Mouse (Mus musculus) hindbrain, embryonic 15.5 days (tissue): ENCODE data around the gene B230217C12Rik. TPM values are rescaled to one million over a fixed set of nuclear protein-coding genes. Genes with fewer than 3 reads are reported as not detected.

Experiments used
- ATAC-seq: fragments of 200-750 bp; cut with Nextera tagmentation; 2 replicates; pipeline ENCODE4 v1.8.0; 2017; ENCODE audit warnings: low read depth, moderate number of reproducible peaks, moderate TSS enrichment; ENCODE audit not compliant: low FRiP score
- H3K27ac ChIP-seq: fragments of 300-500 bp; sonication (generic); replicated peaks from 2 replicates; pipeline ENCODE4 v1.5.1; 2015; ENCODE audit warnings: mild to moderate bottlenecking, inconsistent platforms
- H3K27me3 ChIP-seq: fragments of 300-500 bp; sonication (generic); 2 replicates; pipeline ENCODE4 v1.6.1; 2015; ENCODE audit warnings: control low read depth, inconsistent platforms
- H3K36me3 ChIP-seq: fragments of 300-500 bp; sonication (generic); 2 replicates; pipeline ENCODE4 v1.6.1; 2015; ENCODE audit warnings: control low read depth, inconsistent platforms
- H3K4me1 ChIP-seq: fragments of 300-500 bp; sonication (generic); replicated peaks from 2 replicates; pipeline ENCODE4 v1.6.1; 2015; ENCODE audit warnings: control low read depth, inconsistent platforms
- H3K4me2 ChIP-seq: fragments of 300-500 bp; sonication (generic); 2 replicates; pipeline ENCODE4 v1.6.1; 2015; ENCODE audit warnings: moderate library complexity, mild to moderate bottlenecking, inconsistent platforms
- H3K4me3 ChIP-seq: fragments of 300-500 bp; sonication (generic); 2 replicates; pipeline ENCODE4 v1.5.1; 2015; ENCODE audit warnings: mild to moderate bottlenecking, inconsistent platforms
- H3K9ac ChIP-seq: fragments of 300-500 bp; sonication (generic); 2 replicates; pipeline ENCODE4 v1.6.1; 2015; ENCODE audit warnings: inconsistent platforms
- H3K9me3 ChIP-seq: fragments of 300-500 bp; sonication (generic); 2 replicates; pipeline ENCODE4 v1.6.1; 2016; ENCODE audit warnings: control low read depth, inconsistent platforms
- WGBS: fragments of 180-500 bp; shearing (Covaris S2); methylation state at CpG from one replicate; pipeline ENCODE4 v1.1.7; 2015; 5-methylcytosine and 5-hydroxymethylcytosine counted together
- polyA plus RNA-seq: library from polyadenylated mRNA; unstranded; fragments of >200 nt; fragmentation: Nextera tagmentation; extraction: Ambion mirVana; gene quantifications from 2 replicates; pipeline ENCODE4 v1.2.1, GENCODE M21; 2015

Gene B230217C12Rik
- polyA plus RNA-seq, 1 experiment from 2014 or later = 38.8 TPM

DNA sequence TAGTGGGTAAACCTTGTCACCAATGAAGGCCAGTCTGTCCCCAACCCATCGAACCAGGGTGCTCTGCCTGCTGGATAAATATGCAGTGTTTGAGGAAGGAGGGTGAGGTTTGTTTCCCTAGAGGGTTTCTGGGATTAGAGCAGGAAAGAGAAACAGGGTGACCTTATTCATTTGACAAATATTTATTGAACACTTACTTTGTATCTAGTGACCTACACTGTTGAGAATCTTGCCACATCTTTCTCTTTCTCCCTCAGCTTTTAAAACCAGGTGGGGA is 38.4 kb upstream of the B230217C12Rik start:
- Histone ChIP-seq H3K27ac (peak overlapping the region; percentile 97; the same call in 1 of the 2 replicates), H3K27me3 (no peaks in the 10 kb centered on the region), H3K9ac (no peak overlapping the region), H3K9me3 (no peaks in the 10 kb centered on the region), H3K4me2 (peak overlapping the region; percentile 83), H3K4me3 (peak overlapping the region; percentile 94), H3K4me1 (peaks cover 67% of the 10 kb centered on the region), H3K36me3 (peaks cover 5% of the 10 kb centered on the region; the same call in 1 of the 2 replicates)
- no peak for ATAC-seq
- 59% methylated on average over 1 of the region's 1 CpGs for WGBS

DNA sequence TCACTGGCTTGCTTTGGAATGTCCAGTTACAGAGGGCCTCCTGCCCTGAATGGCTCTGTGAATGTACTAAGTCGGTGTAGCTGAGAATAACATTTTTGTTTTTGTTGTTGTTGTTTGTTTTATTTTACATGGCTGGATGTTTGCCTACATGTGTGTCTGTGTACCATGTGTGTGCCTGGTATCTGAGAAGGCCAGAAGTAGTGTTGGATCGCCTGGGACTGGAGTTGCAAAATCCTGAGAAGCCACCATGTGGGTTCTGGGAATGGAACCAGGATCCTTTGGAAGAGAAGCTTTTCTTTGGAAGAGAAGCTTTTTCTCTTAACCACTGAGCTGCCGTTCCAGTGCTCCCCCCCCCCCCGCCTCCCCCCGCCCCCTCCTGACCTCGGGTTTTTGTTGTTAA is 38.1 kb upstream of the B230217C12Rik start:
- H3K9ac ChIP-seq = no peak overlapping the region
- 0 out of 2 replicates have a peak overlapping the region, but pooled peaks have one; percentile 94 for H3K4me3 ChIP-seq
- H3K27me3 ChIP-seq = no peaks in the 10 kb centered on the region
- H3K4me2 ChIP-seq = peak overlapping the region; percentile 83
- H3K36me3 ChIP-seq = peaks cover 8% of the 10 kb centered on the region; the same call in 1 of the 2 replicates
- WGBS = 56% methylated on average over 5 of the region's 6 CpGs
- H3K9me3 ChIP-seq = no peaks in the 10 kb centered on the region
- no peak for ATAC-seq
- 0 out of 2 replicates have a peak overlapping the region, but pooled peaks have one; percentile 97 for H3K27ac ChIP-seq
- H3K4me1 ChIP-seq = peaks cover 69% of the 10 kb centered on the region

DNA sequence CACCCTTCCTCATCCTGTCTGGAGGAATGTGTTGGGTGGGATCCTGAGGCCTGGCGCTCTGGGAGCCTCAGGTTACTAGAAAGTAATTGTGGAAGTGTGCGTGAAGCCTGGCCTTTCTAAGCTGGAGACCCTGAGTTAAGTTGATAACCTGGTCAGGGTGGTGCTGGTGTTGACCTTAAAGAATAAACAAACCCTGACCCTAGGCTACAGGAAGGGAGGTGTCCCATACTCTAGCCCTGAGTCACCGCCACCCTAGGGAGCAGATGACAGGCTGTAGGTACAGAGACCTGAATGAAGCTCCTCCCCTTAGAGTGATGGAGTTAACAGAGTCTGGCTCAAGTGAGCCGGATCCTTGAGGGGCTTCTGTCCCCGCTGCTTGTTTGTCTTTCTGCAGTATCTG is 36.7 kb upstream of the B230217C12Rik start:
- no peak overlapping the region for H3K9ac ChIP-seq
- no peak overlapping the region for H3K4me3 ChIP-seq
- no peak for ATAC-seq
- no peak overlapping the region for H3K4me2 ChIP-seq
- H3K9me3 ChIP-seq = no peaks in the 10 kb centered on the region
- H3K36me3 ChIP-seq = peaks cover 16% of the 10 kb centered on the region
- H3K27ac ChIP-seq = no peak overlapping the region
- no peaks in the 10 kb centered on the region for H3K27me3 ChIP-seq
- peaks cover 77% of the 10 kb centered on the region for H3K4me1 ChIP-seq
- WGBS = 84% methylated on average over 5 of the region's 5 CpGs

DNA sequence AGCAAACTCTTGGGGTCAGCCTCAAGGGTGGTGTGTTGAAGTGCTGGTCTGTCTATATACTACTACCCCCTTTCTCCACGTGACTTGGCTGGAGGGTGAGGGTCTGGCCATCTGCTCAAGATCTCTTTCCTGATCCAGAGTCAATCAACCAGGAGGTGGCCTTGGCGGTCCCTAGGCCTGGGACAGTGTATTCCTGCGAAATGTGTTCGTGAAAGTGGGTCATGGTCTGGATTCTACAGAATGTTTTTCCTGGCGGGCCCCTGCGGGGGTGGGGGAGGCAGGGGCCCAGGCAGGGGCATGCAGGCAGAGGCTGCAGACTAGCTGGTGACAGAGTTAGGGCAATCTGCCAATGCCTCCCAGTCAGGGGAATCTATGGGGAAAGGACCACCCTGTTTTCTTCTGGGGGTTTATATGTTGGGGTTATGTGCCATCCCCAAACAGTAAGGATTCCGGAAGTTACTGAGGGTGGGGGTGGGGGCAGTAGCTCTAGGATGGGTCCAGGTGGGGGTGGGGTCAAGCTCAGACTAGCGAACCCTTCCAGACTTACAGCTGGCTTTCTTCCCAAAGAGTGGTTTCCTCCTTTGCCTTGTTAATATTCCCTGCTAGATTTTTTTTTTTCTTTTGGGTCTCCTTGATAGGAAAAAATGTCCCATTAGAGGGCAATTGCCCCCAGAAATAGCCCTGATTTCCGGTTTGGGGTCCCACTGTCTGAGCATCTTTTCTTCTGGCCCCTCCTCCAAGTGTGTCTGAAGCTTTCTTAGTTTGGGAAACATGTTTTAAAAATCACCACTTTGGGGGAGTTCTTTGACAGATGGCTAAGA is 35.5 kb upstream of the B230217C12Rik start:
- no peaks in the 10 kb centered on the region for H3K27me3 ChIP-seq
- peak; percentile 20; the same call in 1 of the 2 replicates for ATAC-seq
- no peaks in the 10 kb centered on the region for H3K9me3 ChIP-seq
- peaks cover 18% of the 10 kb centered on the region for H3K36me3 ChIP-seq
- H3K4me3 ChIP-seq = no peak overlapping the region
- peaks cover 88% of the 10 kb centered on the region for H3K4me1 ChIP-seq
- H3K4me2 ChIP-seq = peak overlapping the region; percentile 26
- no peak overlapping the region for H3K9ac ChIP-seq
- peak overlapping the region; percentile 47 for H3K27ac ChIP-seq
- 28% methylated on average over 9 of the region's 9 CpGs for WGBS

DNA sequence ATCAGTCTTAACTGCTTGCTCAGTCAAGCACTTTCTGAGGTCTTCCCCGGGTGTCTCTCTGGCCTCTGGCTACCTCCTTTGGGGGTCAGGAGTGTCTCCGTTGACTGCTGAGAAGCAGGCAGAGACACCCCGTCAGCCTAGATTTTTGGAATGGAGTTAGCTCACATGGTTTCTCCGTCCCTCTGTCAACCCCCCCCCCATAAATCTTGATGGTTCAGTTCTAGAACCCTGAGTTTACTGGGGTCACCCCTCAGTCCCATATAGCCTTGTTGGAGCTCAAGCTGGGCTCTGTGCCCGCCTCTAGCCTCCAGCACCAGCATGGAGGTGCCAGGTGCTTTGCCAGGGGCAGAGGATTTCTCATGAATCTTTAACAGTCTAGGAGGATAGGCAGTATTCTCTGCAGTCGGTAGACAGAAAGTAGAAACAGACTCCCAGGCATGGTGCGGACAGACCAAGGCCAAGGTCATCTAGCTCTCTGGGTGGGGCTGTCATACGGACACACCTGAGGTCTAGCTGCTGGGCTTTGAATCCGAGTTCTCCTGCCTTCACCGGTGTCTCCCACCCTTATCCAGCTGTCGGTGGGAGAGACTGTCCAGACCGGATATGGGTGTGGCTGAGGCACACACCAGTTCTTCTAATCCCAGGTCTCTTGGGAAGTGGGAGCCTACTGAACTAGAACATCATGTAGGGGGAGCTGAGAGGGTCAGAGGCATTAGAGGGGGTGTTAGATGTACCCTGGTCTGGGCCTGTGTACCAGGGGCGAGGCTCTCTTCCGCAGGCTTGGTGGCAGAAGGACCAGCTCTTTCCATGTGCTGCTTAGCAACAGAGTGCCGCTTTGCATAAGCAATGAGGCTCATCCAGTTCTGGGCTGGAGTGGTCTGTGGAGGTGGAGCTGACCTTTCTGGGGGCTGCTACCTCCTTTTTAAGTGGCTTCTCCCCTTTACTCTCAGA is 34.6 kb upstream of the B230217C12Rik start:
- H3K4me1 ChIP-seq = peaks cover 95% of the 10 kb centered on the region
- peak; percentile 54 for ATAC-seq
- peak overlapping the region; percentile 26 for H3K4me2 ChIP-seq
- peaks cover 18% of the 10 kb centered on the region for H3K36me3 ChIP-seq
- H3K27ac ChIP-seq = peak overlapping the region; percentile 47
- H3K4me3 ChIP-seq = 0 out of 2 replicates have a peak overlapping the region, but pooled peaks have one; percentile 3
- no peaks in the 10 kb centered on the region for H3K9me3 ChIP-seq
- no peaks in the 10 kb centered on the region for H3K27me3 ChIP-seq
- whole genome bisulfite sequencing = 29% methylated on average over 15 of the region's 15 CpGs
- H3K9ac ChIP-seq = 0 out of 2 replicates have a peak overlapping the region, but pooled peaks have one; percentile 4

DNA sequence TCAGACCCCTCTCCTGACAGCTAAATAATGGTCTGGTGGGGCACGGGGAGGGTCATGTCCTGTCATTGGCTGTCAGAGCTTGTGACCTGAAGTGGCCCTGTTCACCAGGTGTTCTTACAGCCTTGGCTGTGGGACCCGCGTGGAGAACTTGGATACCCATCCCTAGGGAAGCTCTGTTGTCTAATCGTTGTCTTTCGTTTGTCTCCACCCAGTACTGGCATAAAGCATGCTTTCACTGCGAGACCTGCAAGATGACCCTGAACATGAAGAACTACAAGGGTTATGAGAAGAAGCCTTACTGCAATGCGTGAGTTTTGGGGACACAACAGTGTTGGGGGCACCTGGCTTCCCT is 34.0 kb upstream of the B230217C12Rik start:
- Histone ChIP-seq H3K9ac (no peak overlapping the region), H3K36me3 (peaks cover 18% of the 10 kb centered on the region), H3K9me3 (no peaks in the 10 kb centered on the region), H3K4me1 (peaks cover 95% of the 10 kb centered on the region), H3K4me3 (no peak overlapping the region), H3K27ac (peak overlapping the region; percentile 47; the same call in 1 of the 2 replicates), H3K27me3 (no peaks in the 10 kb centered on the region), H3K4me2 (peak overlapping the region; percentile 26)
- 41% methylated on average over 7 of the region's 7 CpGs for WGBS
- no peak for ATAC-seq

DNA sequence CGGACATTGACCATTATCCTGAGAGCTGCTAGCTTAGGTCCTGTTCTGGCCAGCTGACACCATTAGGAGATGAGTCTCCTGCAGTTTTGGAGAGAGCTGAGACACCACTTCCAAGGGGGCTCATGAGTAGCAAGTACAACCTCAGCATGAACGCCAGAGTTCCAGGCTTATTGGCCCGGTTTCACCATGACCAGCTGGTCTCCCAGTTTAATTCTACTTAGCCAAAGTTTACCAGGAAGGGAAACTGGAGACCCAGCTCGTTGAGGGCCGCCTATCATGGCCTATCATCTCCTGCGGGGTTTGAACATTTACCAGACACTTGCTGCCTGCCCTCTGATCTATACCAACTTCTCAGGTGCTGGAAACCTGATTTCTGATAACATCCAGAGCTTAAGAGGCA is 33.0 kb upstream of the B230217C12Rik start:
- Histone ChIP-seq H3K9ac (no peak overlapping the region), H3K4me1 (peaks cover 95% of the 10 kb centered on the region), H3K36me3 (peaks cover 18% of the 10 kb centered on the region), H3K4me2 (no peak overlapping the region), H3K9me3 (no peaks in the 10 kb centered on the region), H3K4me3 (no peak overlapping the region), H3K27me3 (no peaks in the 10 kb centered on the region), H3K27ac (peak overlapping the region; percentile 17; the same call in 1 of the 2 replicates)
- no peak for ATAC-seq
- 48% methylated on average over 6 of the region's 6 CpGs for WGBS

DNA sequence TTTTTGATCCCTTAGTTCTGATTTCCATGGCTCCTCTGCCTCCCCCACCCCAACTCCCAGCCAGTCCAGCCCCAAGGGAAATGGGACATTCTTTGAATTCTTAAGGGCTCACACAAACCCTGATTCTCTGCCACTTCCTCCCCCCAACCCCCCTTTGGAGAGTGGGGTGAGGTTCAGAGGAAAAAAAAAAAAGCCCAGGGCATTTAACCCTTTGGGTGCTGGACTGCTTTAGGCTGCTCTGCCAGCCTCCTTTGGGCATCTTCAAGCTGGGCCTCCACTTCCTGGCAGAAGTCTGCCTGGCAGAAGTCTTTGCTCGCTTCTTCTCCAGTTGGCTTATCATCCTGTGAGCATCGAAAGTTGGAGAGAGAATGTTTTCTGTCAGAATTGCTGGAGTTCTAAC is 32.5 kb upstream of the B230217C12Rik start:
- Histone ChIP-seq H3K4me2 (no peak overlapping the region), H3K27ac (peak overlapping the region; percentile 17; the same call in 1 of the 2 replicates)
- WGBS = 54% methylated on average over 2 of the region's 2 CpGs

DNA sequence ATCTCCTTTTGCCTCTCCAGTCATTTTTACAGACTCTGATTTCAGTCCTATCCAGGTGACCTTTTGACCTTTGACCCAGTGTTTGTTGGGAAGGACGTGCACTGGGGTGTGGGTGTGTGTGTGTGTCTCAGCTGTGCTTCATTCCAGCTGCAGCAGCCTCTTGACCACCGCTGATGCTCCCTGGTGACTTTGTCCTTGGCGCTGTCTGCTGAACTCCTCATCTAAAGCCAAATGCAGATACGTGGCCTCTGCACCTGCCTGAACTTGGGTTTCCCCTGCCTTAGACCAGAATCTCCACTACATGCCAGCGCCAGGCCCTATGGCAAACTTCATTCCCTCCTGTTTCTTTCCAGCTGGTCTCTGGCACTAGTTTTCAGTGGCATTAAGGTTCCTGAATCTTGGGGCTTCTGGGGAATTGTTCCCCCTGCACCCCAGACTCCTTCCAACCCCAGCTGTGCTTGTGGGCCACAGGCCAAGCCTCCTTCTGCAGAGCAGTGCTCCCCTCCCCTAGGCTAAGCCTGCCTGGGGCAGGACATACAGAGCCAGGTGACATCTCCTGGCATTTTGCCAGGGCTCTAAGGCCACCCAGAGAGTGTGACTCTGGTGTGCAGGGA is 31.9 kb upstream of the B230217C12Rik start:
- H3K27me3 ChIP-seq = no peaks in the 10 kb centered on the region
- peaks cover 18% of the 10 kb centered on the region for H3K36me3 ChIP-seq
- H3K4me3 ChIP-seq = no peak overlapping the region
- H3K9me3 ChIP-seq = no peaks in the 10 kb centered on the region
- no peak overlapping the region for H3K9ac ChIP-seq
- no peak overlapping the region for H3K4me2 ChIP-seq
- WGBS = 31% methylated on average over 5 of the region's 5 CpGs
- peaks cover 97% of the 10 kb centered on the region for H3K4me1 ChIP-seq
- ATAC-seq = no peak
- peak overlapping the region; percentile 16 for H3K27ac ChIP-seq

More for the DNA sequence above, 32.5 kb upstream of the B230217C12Rik start:
- Histone ChIP-seq H3K36me3 (peaks cover 18% of the 10 kb centered on the region), H3K4me1 (peaks cover 96% of the 10 kb centered on the region), H3K9ac (no peak overlapping the region), H3K27me3 (no peaks in the 10 kb centered on the region), H3K9me3 (no peaks in the 10 kb centered on the region), H3K4me3 (no peak overlapping the region)
- no peak for ATAC-seq

DNA sequence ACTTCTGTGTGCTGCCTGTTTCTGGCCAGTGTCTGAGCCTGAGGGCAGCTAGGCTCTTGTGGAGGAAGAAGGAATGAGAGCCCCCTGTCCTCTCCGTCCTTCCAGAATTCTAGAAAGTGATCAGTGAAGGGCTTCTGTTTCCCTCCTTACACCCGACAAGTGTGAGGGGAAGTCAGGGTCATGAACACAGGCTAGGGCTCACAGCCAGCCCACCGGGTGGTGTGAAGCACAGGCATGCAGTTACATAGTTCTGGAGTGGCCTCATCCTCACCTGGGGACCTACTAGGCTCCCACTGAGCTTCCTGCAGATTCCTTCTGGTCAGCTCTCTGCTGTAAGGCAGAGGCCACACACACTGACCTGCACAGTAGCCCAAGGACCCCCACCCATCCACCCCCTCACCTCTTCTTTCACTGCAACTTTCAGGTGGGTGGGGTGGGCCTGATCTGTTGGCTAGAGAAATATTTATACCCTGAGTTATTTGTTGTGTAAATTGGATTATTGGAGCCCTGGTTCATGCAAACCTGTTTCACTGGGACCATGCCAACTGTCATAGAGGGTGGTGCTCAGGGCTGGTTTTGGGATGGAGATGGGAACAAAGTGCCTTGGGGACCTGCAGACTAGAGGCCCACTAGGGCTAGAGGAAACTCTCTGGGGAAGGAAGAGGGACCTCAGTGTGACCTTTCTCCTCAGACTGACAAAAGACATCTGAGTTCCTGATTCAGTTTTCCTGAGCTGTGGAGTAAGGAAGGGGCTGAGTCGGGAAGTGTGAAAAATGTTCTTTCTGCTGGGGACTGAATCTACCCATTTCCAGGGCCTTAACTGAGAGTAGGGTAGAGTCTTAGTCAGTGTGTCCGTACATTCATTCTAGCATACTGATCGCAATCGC is 31.1 kb upstream of the B230217C12Rik start:
- no peak for ATAC-seq

DNA sequence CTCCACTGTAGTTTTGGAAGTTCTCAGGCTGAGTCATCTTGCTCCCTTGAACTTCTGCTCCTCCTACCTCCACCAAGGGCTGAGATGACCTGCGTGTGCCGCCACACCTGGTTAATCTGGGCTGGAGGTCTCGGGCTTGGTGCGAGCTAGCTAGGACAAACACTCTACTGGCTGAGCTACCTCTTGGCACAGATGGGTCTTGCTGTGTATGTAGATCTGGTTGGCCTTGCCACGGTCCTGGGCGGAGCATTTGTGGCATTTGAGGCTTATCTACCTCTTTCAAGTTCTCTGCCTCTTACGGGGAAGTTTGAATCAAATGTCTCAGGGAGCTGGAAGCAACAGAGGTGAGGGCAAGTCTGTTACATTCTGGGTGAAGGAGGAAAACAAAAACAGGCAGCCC is 30.2 kb upstream of the B230217C12Rik start:
- Histone ChIP-seq H3K4me3 (no peak overlapping the region), H3K4me1 (peaks cover 85% of the 10 kb centered on the region), H3K4me2 (no peak overlapping the region), H3K36me3 (peaks cover 24% of the 10 kb centered on the region), H3K9me3 (no peaks in the 10 kb centered on the region), H3K27ac (peak overlapping the region; percentile 21), H3K27me3 (no peaks in the 10 kb centered on the region), H3K9ac (no peak overlapping the region)
- no peak for ATAC-seq
- WGBS = 73% methylated on average over 7 of the region's 7 CpGs

More for the DNA sequence above, 31.1 kb upstream of the B230217C12Rik start:
- H3K27me3 ChIP-seq = no peaks in the 10 kb centered on the region
- H3K27ac ChIP-seq = peak overlapping the region; percentile 16; the same call in 1 of the 2 replicates
- WGBS = 72% methylated on average over 7 of the region's 7 CpGs
- H3K9ac ChIP-seq = no peak overlapping the region
- peaks cover 19% of the 10 kb centered on the region for H3K36me3 ChIP-seq
- no peaks in the 10 kb centered on the region for H3K9me3 ChIP-seq
- H3K4me3 ChIP-seq = no peak overlapping the region
- H3K4me2 ChIP-seq = no peak overlapping the region
- peaks cover 94% of the 10 kb centered on the region for H3K4me1 ChIP-seq
